Mouse (Mus musculus): ENCODE measurements around the gene Slc38a11. TPM values are rescaled to one million over a fixed set of nuclear protein-coding genes. Genes with fewer than 3 reads are reported as not detected.

The Slc38a11 gene
- total and polyA plus RNA-seq, 3 experiments: not detected

DNA sequence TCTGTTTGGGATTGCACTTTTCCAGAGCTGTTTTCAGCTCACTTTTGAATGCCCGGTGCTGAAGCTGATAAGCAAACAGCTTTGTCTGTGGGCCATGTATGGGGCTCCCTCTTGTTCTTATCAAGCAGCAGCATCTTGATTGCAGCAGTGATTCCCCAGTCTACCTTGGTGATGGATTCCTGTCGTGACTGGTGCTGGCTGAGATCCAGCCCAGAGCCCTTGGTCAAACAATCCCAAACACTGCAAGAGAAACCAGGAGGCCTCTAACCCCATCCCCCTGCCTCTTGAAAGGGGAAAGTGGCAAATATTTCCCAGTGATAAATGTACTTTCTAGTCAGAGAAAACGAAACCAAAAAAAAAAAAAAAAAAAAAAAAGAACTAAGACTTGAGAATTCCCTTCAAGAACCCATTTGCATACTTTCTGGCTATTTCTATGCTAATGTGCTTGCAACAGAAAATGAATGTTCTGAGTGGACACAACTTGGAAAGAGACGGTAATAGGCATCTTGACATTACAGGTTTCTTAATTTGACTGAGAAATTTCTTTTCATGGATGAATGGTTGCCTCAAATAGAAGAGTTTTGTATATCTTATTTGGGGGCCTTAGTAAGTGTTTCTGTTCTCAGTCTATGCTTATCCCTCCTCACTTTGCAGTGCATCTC is 84.7 kb downstream of the Slc38a11 start:
- Histone ChIP-seq H3K79me2 (ENCODE audit: control insufficient read depth, insufficient read depth, low read length, poor library complexity) (no peaks in the 10 kb centered on the region), H3K9me3 (replicated peaks; ENCODE audit: insufficient read depth, low read length) (no peaks in the 10 kb centered on the region), H3K36me3 (ENCODE audit: control insufficient read depth in 1 of 2, insufficient read depth in 2 of 2, low read length in 2 of 2) (no peaks in the 10 kb centered on the region), H3K27ac (ENCODE audit: control insufficient read depth, low read depth, low read length) (no peak overlapping the region), H3K4me3 (ENCODE audit: control insufficient read depth in 1 of 2, insufficient read depth in 1 of 2, low read depth in 2 of 2, low read length in 2 of 2) (no peak overlapping the region), H3K9ac (ENCODE audit: control insufficient read depth, low read depth, low read length, poor library complexity, severe bottlenecking) (no peak overlapping the region), H3K27me3 (ENCODE audit: control insufficient read depth in 1 of 2, insufficient read depth in 2 of 2, low read length in 2 of 2) (no peaks in the 10 kb centered on the region), H3K4me1 (ENCODE audit: control insufficient read depth in 1 of 2, insufficient read depth in 2 of 2, low read length in 2 of 2) (no peaks in the 10 kb centered on the region)
- no peak for DNase-seq (ENCODE audit: low read depth, low spot score)
- TF ChIP-seq USF1 (IDR thresholded peaks at IDR 0.05; ENCODE audit: low read depth, low read length) (no peak), BHLHE40 (IDR thresholded peaks at IDR 0.05; ENCODE audit: borderline replicate concordance, low read depth, low read length) (no peak)

DNA sequence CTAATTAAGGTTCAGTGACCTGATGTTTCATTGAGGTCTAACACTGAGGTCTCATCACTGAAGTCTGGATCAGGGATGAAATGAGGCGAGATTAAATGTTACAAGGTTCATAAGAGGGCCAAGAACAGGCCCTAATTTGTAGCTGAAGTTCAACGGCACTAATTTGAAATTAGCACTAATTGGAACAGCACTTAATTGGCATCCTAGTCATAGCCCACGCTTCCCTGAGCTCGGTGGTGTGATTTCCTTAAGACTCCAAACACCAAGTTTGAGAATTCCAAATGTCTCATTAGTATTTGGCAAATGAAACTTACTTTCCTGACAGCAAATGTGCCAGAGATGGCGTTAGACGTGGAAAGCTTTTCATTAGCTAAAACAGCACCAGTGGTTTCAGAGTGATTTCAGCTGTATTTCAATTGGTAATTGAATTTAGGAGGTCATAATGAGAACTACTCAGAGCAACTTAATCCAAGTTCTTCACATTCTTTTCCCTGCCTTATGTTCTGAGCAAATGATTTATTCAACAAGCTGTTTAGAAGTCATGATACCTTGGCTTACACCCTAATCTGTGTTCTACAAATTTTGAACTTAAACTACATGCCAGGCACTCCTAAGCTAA is 88.3 kb downstream of the Slc38a11 start:
- no peaks in the 10 kb centered on the region for H3K79me2 ChIP-seq (ENCODE audit: control insufficient read depth, insufficient read depth, low read length, poor library complexity)
- H3K27me3 ChIP-seq (ENCODE audit: control insufficient read depth in 1 of 2, insufficient read depth in 2 of 2, low read length in 2 of 2): no peaks in the 10 kb centered on the region
- no peaks in the 10 kb centered on the region for H3K36me3 ChIP-seq (ENCODE audit: control insufficient read depth in 1 of 2, insufficient read depth in 2 of 2, low read length in 2 of 2)
- no peak overlapping the region for H3K4me3 ChIP-seq (ENCODE audit: control insufficient read depth in 1 of 2, insufficient read depth in 1 of 2, low read depth in 2 of 2, low read length in 2 of 2)
- TF ChIP-seq MYC (IDR thresholded peaks at IDR 0.05; ENCODE audit: low read depth, low read length) (no peak), ELF1 (IDR thresholded peaks at IDR 0.05; ENCODE audit: low read depth, low read length) (no peak), POLR2A (IDR thresholded peaks at IDR 0.05; ENCODE audit: control insufficient read depth in 1 of 2, insufficient read depth in 1 of 2, low read depth in 1 of 2, low read length in 2 of 2, poor library complexity in 1 of 2) (no peak), GABPA (IDR thresholded peaks at IDR 0.05; ENCODE audit: low read depth, low read length) (no peak), SIN3A (IDR thresholded peaks at IDR 0.05; ENCODE audit: low read length) (no peak), E2F4 (IDR thresholded peaks at IDR 0.05; ENCODE audit: borderline replicate concordance, low read depth, low read length) (no peak), TCF12 (IDR thresholded peaks at IDR 0.05; ENCODE audit: low read depth, low read length) (no peak), MAZ (IDR thresholded peaks at IDR 0.05; ENCODE audit: low read depth, low read length) (no peak), RCOR1 (IDR thresholded peaks at IDR 0.05; ENCODE audit: low read depth, low read length) (no peak), ZNF384 (IDR thresholded peaks at IDR 0.05; ENCODE audit: low read depth, low read length) (no peak), HCFC1 (IDR thresholded peaks at IDR 0.05; ENCODE audit: low read depth, low read length) (no peak), ETS1 (IDR thresholded peaks at IDR 0.05; ENCODE audit: low read depth, low read length) (no peak), KAT2A (conservative IDR thresholded peaks at IDR 0.05; ENCODE audit: low read depth, low read length) (no peak), USF2 (IDR thresholded peaks at IDR 0.05; ENCODE audit: borderline replicate concordance in 1 of 2, insufficient read depth in 1 of 2, low read depth in 1 of 2, low read length in 2 of 2) (no peak), USF1 (IDR thresholded peaks at IDR 0.05; ENCODE audit: low read depth, low read length) (no peak), MEF2A (IDR thresholded peaks at IDR 0.05; ENCODE audit: extremely low read depth, insufficient replicate concordance, low read depth, low read length, poor library complexity, severe bottlenecking) (no peak)
- H3K4me1 ChIP-seq (ENCODE audit: control insufficient read depth in 1 of 2, insufficient read depth in 2 of 2, low read length in 2 of 2): no peaks in the 10 kb centered on the region
- no peaks in the 10 kb centered on the region for H3K9me3 ChIP-seq (replicated peaks; ENCODE audit: insufficient read depth, low read length)
- DNase-seq (ENCODE audit: low read depth, low spot score): no peak
- H3K9ac ChIP-seq (ENCODE audit: control insufficient read depth, low read depth, low read length, poor library complexity, severe bottlenecking): no peak overlapping the region
- no peak overlapping the region for H3K27ac ChIP-seq (ENCODE audit: control insufficient read depth, low read depth, low read length)

Measured in MEL (cell line).